Mouse (Mus musculus) heart, adult 2 months (tissue): ENCODE results near the gene Zfp276.
"Not testable (repeated sequence)": the region's sequence is repeated elsewhere in the genome, so short reads cannot be mapped to it uniquely, and the experiment has no call there.

Experiments used
- CTCF ChIP-seq: fragments of 200-600 bp; IDR thresholded peaks from 2 replicates; pipeline ENCODE4 v1.8.1; 2022; ENCODE audit warnings: antibody characterized with exemption, mild to moderate bottlenecking, moderate library complexity
- POLR2A ChIP-seq: fragments of 200-500 bp; IDR thresholded peaks from 2 replicates; pipeline ENCODE4 v1.6.1; 2011; ENCODE audit warnings: mild to moderate bottlenecking, low read depth, low read length, control low read depth; ENCODE audit not compliant: insufficient read depth

GRCm38 (mm10) chr8:123230326-123230725 lies 23.7 kb upstream of the Zfp276 start:
- not testable (repeated sequence) for TF ChIP-seq POLR2A, CTCF
